Mouse (Mus musculus): ENCODE measurements at regions not wholly inside any gene's neighbourhood (a gene's known extent, or its start where the extent isn't known, plus 50 kb on each side); places are given as distances from the start of the nearest gene placed in this dataset.

- Histone ChIP-seq H3ac (ENCODE audit: control insufficient read depth, insufficient read length) (no peak overlapping the region), H3K36me3 (ENCODE audit: control insufficient read depth, insufficient read depth) (no peaks in the 10 kb centered on the region), H3K4me2 (ENCODE audit: low read depth) (no peak overlapping the region), H3K79me2 (ENCODE audit: control insufficient read depth, insufficient read depth) (no peaks in the 10 kb centered on the region), H3K4me3 (no peak overlapping the region), H3K27me3 (ENCODE audit: control insufficient read depth, insufficient read depth, insufficient read length) (no peaks in the 10 kb centered on the region)
- TF ChIP-seq REST (IDR thresholded peaks at IDR 0.05; ENCODE audit: insufficient read depth, insufficient read length) (no peak), SRF (IDR thresholded peaks at IDR 0.05; ENCODE audit: control insufficient read depth, insufficient read length, low read depth) (no peak), POLR2A (IDR thresholded peaks at IDR 0.05; ENCODE audit: insufficient read length, low read depth) (no peak), MAX (IDR thresholded peaks at IDR 0.05; ENCODE audit: low read depth) (no peak), MYOD1 (IDR thresholded peaks at IDR 0.05; ENCODE audit: control insufficient read depth in 1 of 3, insufficient read length in 2 of 3, low read depth in 2 of 3) (no peak), POLR2AphosphoS2 (IDR thresholded peaks at IDR 0.05; ENCODE audit: insufficient read length, low read depth) (no peak), E2F4 (IDR thresholded peaks at IDR 0.05; ENCODE audit: insufficient read depth) (no peak), USF1 (IDR thresholded peaks at IDR 0.05; ENCODE audit: low read depth) (no peak), CEBPB (IDR thresholded peaks at IDR 0.05; ENCODE audit: insufficient read depth, poor library complexity, severe bottlenecking) (no peak), MYOG (IDR thresholded peaks at IDR 0.05; ENCODE audit: control insufficient read depth in 1 of 3, insufficient read depth in 1 of 3, insufficient read length in 2 of 3, low read depth in 2 of 3) (no peak), TCF12 (IDR thresholded peaks at IDR 0.05; ENCODE audit: insufficient read depth, poor library complexity, severe bottlenecking) (no peak), TCF3 (IDR thresholded peaks at IDR 0.05; ENCODE audit: insufficient read length, low read depth) (no peak)
These were observed 245.4 kb upstream of the 4930583I09Rik start for GRCm38 (mm10) chr17:65081072-65081778.

GRCm38 (mm10) chr17:65074878-65075277 is 239.0 kb upstream of the 4930583I09Rik start:
- Histone ChIP-seq H3K79me2 (ENCODE audit: control insufficient read depth, insufficient read depth) (no peaks in the 10 kb centered on the region), H3K4me3 (no peak overlapping the region), H3ac (ENCODE audit: control insufficient read depth, insufficient read length) (no peak overlapping the region), H3K4me2 (ENCODE audit: low read depth) (no peak overlapping the region), H3K36me3 (ENCODE audit: control insufficient read depth, insufficient read depth) (no peaks in the 10 kb centered on the region), H3K27me3 (ENCODE audit: control insufficient read depth, insufficient read depth, insufficient read length) (no peaks in the 10 kb centered on the region)
- TF ChIP-seq TCF12 (IDR thresholded peaks at IDR 0.05; ENCODE audit: insufficient read depth, poor library complexity, severe bottlenecking): no peak

- H3K4me2 ChIP-seq (ENCODE audit: low read depth): no peak overlapping the region
- H3K4me3 ChIP-seq: no peak overlapping the region
- no peaks in the 10 kb centered on the region for H3K27me3 ChIP-seq (ENCODE audit: control insufficient read depth, insufficient read depth, insufficient read length)
- H3K79me2 ChIP-seq (ENCODE audit: control insufficient read depth, insufficient read depth): no peaks in the 10 kb centered on the region
- no peaks in the 10 kb centered on the region for H3K36me3 ChIP-seq (ENCODE audit: control insufficient read depth, insufficient read depth)
- H3ac ChIP-seq (ENCODE audit: control insufficient read depth, insufficient read length): no peak overlapping the region
- no peak for TF ChIP-seq TCF12 (IDR thresholded peaks at IDR 0.05; ENCODE audit: insufficient read depth, poor library complexity, severe bottlenecking)
- no peak for TF ChIP-seq REST (IDR thresholded peaks at IDR 0.05; ENCODE audit: insufficient read depth, insufficient read length)
- no peak for TF ChIP-seq POLR2AphosphoS2 (IDR thresholded peaks at IDR 0.05; ENCODE audit: insufficient read length, low read depth)
- TF ChIP-seq CEBPB (IDR thresholded peaks at IDR 0.05; ENCODE audit: insufficient read depth, poor library complexity, severe bottlenecking): no peak
- TF ChIP-seq SRF (IDR thresholded peaks at IDR 0.05; ENCODE audit: control insufficient read depth, insufficient read length, low read depth): no peak
- TF ChIP-seq MAX (IDR thresholded peaks at IDR 0.05; ENCODE audit: low read depth): no peak
- no peak for TF ChIP-seq USF1 (IDR thresholded peaks at IDR 0.05; ENCODE audit: low read depth)
- TF ChIP-seq MYOG (IDR thresholded peaks at IDR 0.05; ENCODE audit: control insufficient read depth in 1 of 3, insufficient read depth in 1 of 3, insufficient read length in 2 of 3, low read depth in 2 of 3): no peak
These were observed 235.2 kb upstream of the 4930583I09Rik start for GRCm38 (mm10) chr17:65071114-65071513.

GRCm38 (mm10) chr17:65066135-65066534 is 230.3 kb upstream of the 4930583I09Rik start:
- Histone ChIP-seq H3ac (ENCODE audit: control insufficient read depth, insufficient read length) (no peak overlapping the region), H3K27me3 (ENCODE audit: control insufficient read depth, insufficient read depth, insufficient read length) (no peaks in the 10 kb centered on the region), H3K4me3 (no peak overlapping the region), H3K4me2 (ENCODE audit: low read depth) (no peak overlapping the region), H3K79me2 (ENCODE audit: control insufficient read depth, insufficient read depth) (no peaks in the 10 kb centered on the region), H3K36me3 (ENCODE audit: control insufficient read depth, insufficient read depth) (no peaks in the 10 kb centered on the region)
- TF ChIP-seq TCF12 (IDR thresholded peaks at IDR 0.05; ENCODE audit: insufficient read depth, poor library complexity, severe bottlenecking) (no peak), SRF (IDR thresholded peaks at IDR 0.05; ENCODE audit: control insufficient read depth, insufficient read length, low read depth) (no peak), POLR2AphosphoS2 (IDR thresholded peaks at IDR 0.05; ENCODE audit: insufficient read length, low read depth) (no peak), USF1 (IDR thresholded peaks at IDR 0.05; ENCODE audit: low read depth) (no peak), REST (IDR thresholded peaks at IDR 0.05; ENCODE audit: insufficient read depth, insufficient read length) (no peak), MYOG (IDR thresholded peaks at IDR 0.05; ENCODE audit: control insufficient read depth in 1 of 3, insufficient read depth in 1 of 3, insufficient read length in 2 of 3, low read depth in 2 of 3) (no peak), E2F4 (IDR thresholded peaks at IDR 0.05; ENCODE audit: insufficient read depth) (no peak), CEBPB (IDR thresholded peaks at IDR 0.05; ENCODE audit: insufficient read depth, poor library complexity, severe bottlenecking) (no peak), TCF3 (IDR thresholded peaks at IDR 0.05; ENCODE audit: insufficient read length, low read depth) (no peak), MAX (IDR thresholded peaks at IDR 0.05; ENCODE audit: low read depth) (no peak), MYOD1 (IDR thresholded peaks at IDR 0.05; ENCODE audit: control insufficient read depth in 1 of 3, insufficient read length in 2 of 3, low read depth in 2 of 3) (no peak)

GRCm38 (mm10) chr17:65056059-65056458 is 220.2 kb upstream of the 4930583I09Rik start:
- Histone ChIP-seq H3K79me2 (ENCODE audit: control insufficient read depth, insufficient read depth) (no peaks in the 10 kb centered on the region), H3K4me2 (ENCODE audit: low read depth) (no peak overlapping the region), H3K36me3 (ENCODE audit: control insufficient read depth, insufficient read depth) (no peaks in the 10 kb centered on the region), H3ac (ENCODE audit: control insufficient read depth, insufficient read length) (no peak overlapping the region), H3K27me3 (ENCODE audit: control insufficient read depth, insufficient read depth, insufficient read length) (no peaks in the 10 kb centered on the region), H3K4me3 (no peak overlapping the region)
- TF ChIP-seq MYOG (IDR thresholded peaks at IDR 0.05; ENCODE audit: control insufficient read depth in 1 of 3, insufficient read depth in 1 of 3, insufficient read length in 2 of 3, low read depth in 2 of 3): no peak
- no peak for TF ChIP-seq CEBPB (IDR thresholded peaks at IDR 0.05; ENCODE audit: insufficient read depth, poor library complexity, severe bottlenecking)
- no peak for TF ChIP-seq SRF (IDR thresholded peaks at IDR 0.05; ENCODE audit: control insufficient read depth, insufficient read length, low read depth)

Measured in myocyte (in vitro differentiated cells).